Mouse (Mus musculus): ENCODE measurements around the gene Mrpl46. TPM values are rescaled to one million over a fixed set of nuclear protein-coding genes. Genes with fewer than 3 reads are reported as not detected.

Gene Mrpl46
- 10 to 100 TPM; 22.3 to 34.2 TPM for total RNA-seq (2021)
- long read RNA-seq, experiment 1, transcript Mrpl46-201 (4 exons, 1,134 nt) = major isoform, 23 of 26 reads
- long read RNA-seq, experiment 1, partial matches to known transcripts = 2 of 26 reads
- long read RNA-seq, experiment 1, other reads (novel, unspliced or antisense) = 1 of 26 reads
- long read RNA-seq, experiment 2, transcript Mrpl46-201 (4 exons, 1,134 nt) = major isoform, 42 of 43 reads
- long read RNA-seq, experiment 2, partial matches to known transcripts = 0 of 43 reads
- long read RNA-seq, experiment 2, other reads (novel, unspliced or antisense) = 1 of 43 reads

DNA sequence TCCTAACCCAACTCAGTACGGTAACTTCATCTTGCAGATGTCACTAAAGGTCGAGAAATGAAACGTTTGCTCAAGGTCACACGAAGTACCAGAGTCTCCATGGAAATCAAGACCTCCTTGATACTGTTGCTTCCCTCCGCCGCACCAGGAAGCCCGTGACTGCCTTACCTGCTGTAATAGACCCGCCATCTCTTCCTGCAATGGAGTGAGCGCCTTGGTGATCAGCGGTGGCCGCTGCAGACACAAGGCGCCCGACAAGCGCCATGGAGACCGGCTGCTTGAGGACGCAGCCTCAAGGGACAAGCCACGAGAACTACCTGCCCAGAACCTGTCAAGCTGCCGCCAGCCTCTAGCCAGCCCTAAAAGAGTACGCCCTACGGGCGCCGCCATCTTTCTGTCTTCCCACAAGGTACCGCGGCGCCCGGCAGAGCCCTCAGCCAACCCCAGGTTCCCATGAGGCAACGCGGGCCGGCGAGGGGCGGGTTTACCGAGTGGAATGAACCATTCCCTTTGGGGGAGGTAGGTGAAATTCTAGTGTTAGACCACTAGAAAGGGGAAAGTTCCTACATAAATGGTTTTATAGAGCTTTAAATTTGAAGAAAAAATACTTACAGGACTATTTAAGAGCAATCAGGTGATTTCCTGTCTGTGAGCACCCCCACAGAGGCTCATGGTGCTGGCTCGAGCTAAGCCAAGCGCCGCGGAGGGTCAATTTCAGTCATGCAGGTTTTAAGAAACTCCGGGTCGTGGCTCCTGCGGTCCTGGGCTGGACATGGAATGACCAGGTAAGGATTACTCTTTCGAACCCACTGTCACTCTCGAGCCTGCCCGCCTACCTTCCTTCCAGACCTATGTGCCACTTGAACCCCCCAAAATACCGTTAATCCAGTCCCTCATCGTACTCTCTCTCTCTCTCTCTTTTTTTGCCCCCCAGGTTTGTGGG is at the start of gene Mrpl46, which contains the start of gene Mrps11:
Mrpl46 (minus strand) TSS at position 893 of the 943 bp plus-strand sequence.
Mrps11 (plus strand) TSS at position 481 of the 943 bp plus-strand sequence.
- DNase-seq = peak; percentile 92
- intact Hi-C loops (cut with DNase I) = loop anchor here (5.0 kb wide), 1 partner anchor 609 kb away; the partner anchor contains the start of gene Fanci
- TF ChIP-seq CTCF (IDR thresholded peaks at IDR 0.05) = no peak; the same call in 1 of the 2 replicates
- Histone ChIP-seq H3K4me3 (peak within 1 kb of the TSS; percentile 76), H3K27ac (peak within 1 kb of the TSS; percentile 93)

GRCm38 (mm10) chr7:78827749-78828362 is 44.5 kb upstream of the Mrpl46 start:
- intact Hi-C loops (cut with DNase I) = no loop called here
- DNase-seq = peak; percentile 70
- no peak for TF ChIP-seq CTCF (IDR thresholded peaks at IDR 0.05)
- peak overlapping the region; percentile 73 for H3K27ac ChIP-seq
- H3K4me3 ChIP-seq = no peak overlapping the region

DNA sequence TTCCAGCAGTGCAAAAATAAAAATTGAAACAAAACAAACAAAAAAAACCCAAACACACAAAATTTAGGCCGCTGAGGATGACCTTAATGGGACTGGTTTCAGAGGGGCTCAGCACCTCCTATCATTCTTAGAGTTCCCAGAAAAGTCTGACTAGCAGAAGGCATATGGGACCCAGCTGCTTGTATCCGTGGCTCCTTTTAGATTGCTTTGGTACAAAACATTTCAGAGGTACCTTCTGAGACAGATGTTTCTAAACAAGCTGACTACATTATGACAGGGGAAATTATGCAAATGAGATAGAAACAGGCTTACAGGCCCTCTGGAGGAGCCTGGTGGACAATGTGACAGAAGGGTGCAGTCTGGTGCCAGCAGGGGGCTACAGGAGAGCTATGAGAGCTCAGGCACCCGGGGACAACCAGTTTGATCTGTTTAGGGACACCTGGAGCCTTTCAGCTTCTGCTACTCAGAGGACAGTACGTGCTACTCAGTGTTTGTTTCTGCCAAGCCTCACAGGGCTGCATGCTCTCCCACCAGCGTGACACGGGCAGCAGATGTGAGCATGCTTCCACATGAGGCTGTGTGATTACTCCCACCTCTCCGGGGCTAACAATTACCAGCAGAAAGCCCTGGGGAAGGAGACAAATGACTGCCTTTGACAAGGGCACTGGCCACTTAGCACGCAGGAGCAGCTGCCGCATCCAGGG is 43.5 kb upstream of the Mrpl46 start:
- no peak for TF ChIP-seq CTCF (IDR thresholded peaks at IDR 0.05)
- Histone ChIP-seq H3K4me3 (no peak overlapping the region), H3K27ac (peak overlapping the region; percentile 73)
- DNase-seq = no peak
- intact Hi-C loops (cut with DNase I) = no loop called here

DNA sequence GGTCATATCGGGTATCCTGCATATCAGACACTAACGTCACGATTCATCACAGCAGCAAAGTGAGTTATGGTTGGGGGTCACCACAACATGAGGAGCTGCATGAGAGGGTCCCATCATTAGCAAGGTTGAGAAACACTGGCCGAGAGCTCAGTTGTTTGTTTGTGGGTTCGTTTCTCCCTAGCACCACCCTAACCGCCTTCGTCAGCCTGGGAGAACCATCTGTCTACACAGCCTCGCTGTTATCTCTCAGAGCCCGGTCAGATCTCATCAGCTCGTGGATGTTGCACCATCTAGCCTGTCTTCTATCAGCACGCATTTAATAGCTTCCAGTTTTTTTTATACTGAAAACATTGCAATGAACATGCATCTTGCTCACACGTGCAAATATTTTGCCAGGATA is 35.0 kb upstream of the Mrpl46 start:
- intact Hi-C loops (cut with DNase I) = no loop called here

GRCm38 (mm10) chr7:78814766-78815165 is 31.4 kb upstream of the Mrpl46 start:
- H3K27ac ChIP-seq = peak overlapping the region; percentile 1
- peak; percentile 29 for DNase-seq
- no peak for TF ChIP-seq CTCF (IDR thresholded peaks at IDR 0.05)
- H3K4me3 ChIP-seq = no peak overlapping the region
- intact Hi-C loops (cut with DNase I) = no loop called here

More for the DNA sequence above, 35.0 kb upstream of the Mrpl46 start:
- no peak for DNase-seq
- H3K4me3 ChIP-seq = no peak overlapping the region
- H3K27ac ChIP-seq = no peak overlapping the region
- no peak for TF ChIP-seq CTCF (IDR thresholded peaks at IDR 0.05)

GRCm38 (mm10) chr7:78813791-78814190 is 30.5 kb upstream of the Mrpl46 start:
- no peak for DNase-seq
- no peak overlapping the region for H3K4me3 ChIP-seq
- TF ChIP-seq CTCF (IDR thresholded peaks at IDR 0.05) = no peak
- H3K27ac ChIP-seq = no peak overlapping the region
- intact Hi-C loops (cut with DNase I) = no loop called here

GRCm38 (mm10) chr7:78807192-78807591 is 23.9 kb upstream of the Mrpl46 start:
- no peak for TF ChIP-seq CTCF (IDR thresholded peaks at IDR 0.05)
- intact Hi-C loops (cut with DNase I) = no loop called here
- no peak overlapping the region for H3K27ac ChIP-seq
- H3K4me3 ChIP-seq = no peak overlapping the region
- DNase-seq = no peak

DNA sequence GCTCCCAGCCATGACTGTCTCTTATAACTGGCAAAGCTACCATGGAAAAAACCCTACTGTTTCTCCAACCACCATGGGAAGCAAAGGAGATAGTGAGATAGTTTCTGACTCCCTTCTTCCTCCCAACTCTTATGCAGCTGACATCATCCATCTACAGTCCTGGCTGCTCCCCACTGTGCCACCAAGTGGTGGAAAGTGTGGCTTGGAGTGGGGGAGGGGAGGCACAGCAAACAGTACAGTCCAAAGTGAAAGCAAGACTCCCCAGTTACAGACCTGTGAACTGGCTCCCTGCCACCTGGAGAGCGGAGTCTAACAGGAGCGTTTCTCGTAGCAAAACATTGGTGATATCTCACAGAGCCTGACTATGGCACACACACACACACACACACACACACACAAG is 20.5 kb upstream of the Mrpl46 start:
- H3K27ac ChIP-seq = no peak overlapping the region
- TF ChIP-seq CTCF (IDR thresholded peaks at IDR 0.05) = no peak

DNA sequence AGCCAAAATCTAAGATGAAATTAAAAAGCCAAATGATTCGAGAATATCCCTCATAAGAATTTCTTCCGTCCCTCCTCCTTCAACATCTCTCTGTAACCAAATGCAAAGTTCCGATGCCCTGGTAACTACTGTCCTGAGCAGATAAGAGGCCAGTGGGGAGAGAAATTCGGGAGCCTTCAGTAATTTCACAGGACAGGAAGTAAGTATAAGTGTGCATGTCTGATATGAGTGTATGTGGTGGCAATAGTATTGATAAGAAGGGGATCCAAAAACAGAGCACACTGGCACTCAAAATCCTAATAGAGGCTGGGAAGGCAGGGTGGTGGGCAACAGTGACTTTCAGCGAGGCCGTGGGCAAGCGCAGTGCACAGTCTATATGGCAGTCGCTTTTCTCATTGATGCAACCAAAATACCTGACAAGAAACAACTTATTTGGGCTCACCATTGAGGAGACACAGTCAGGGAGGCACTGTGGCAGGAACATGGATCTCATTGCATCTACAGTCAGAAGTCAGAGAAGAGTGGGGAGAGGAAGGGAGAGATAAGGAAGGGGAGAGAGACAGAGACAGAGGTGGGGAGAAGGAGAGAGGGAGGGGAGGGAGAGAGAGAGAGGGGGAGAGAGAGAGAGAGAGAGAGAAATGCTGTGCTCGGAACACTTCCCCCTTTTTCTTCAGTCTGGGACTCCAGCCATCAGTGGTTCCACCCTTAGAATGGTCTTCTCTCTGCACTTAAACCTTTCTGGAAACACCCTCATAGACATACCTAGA is 16.6 kb upstream of the Mrpl46 start:
- intact Hi-C loops (cut with DNase I) = no loop called here
- no peak for TF ChIP-seq CTCF (IDR thresholded peaks at IDR 0.05)
- H3K27ac ChIP-seq = no peak overlapping the region
- no peak overlapping the region for H3K4me3 ChIP-seq
- no peak for DNase-seq

More for the DNA sequence above, 20.5 kb upstream of the Mrpl46 start:
- intact Hi-C loops (cut with DNase I) = no loop called here
- no peak overlapping the region for H3K4me3 ChIP-seq
- no peak for DNase-seq

- DNase-seq = no peak
- no peak overlapping the region for H3K27ac ChIP-seq
- intact Hi-C loops (cut with DNase I) = no loop called here
- H3K4me3 ChIP-seq = no peak overlapping the region
- no peak for TF ChIP-seq CTCF (IDR thresholded peaks at IDR 0.05)
Observed at GRCm38 (mm10) chr7:78797843-78798455, 14.6 kb upstream of the Mrpl46 start.

DNA sequence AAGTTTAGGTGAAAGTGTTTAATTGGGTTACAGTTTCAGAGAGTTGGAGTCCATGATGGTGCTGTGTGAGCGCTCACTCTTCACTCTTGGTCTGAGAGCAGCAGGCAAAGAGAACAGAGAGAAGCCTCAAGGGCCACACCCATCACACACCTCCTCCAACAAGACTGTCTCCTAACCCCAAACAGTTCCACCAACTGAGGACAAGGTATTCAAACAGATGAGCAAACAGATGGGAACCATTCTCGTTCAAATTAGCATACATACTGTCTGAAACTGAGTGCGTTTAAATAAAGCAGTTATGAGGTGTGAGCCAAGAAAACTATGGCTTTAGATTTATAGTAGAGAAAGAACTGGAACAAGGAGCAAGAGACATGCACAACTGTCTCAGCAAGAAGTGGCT is 13.3 kb upstream of the Mrpl46 start:
- TF ChIP-seq CTCF (IDR thresholded peaks at IDR 0.05) = no peak
- intact Hi-C loops (cut with DNase I) = no loop called here
- Histone ChIP-seq H3K27ac (no peak overlapping the region), H3K4me3 (no peak overlapping the region)
- DNase-seq = no peak
